Mouse (Mus musculus) megakaryocyte, adult 5-6 weeks (primary cell): ENCODE data around the gene Prss54. TPM values are rescaled to one million over a fixed set of nuclear protein-coding genes. Genes with fewer than 3 reads are reported as not detected.
A peak's percentile ranks its signal among the peaks of the same experiment; 100 is the strongest.
"Not testable (repeated sequence)": the region's sequence is repeated elsewhere in the genome, so short reads cannot be mapped to it uniquely, and the experiment has no call there.

Experiments
- ATAC-seq: 2 replicates; pipeline ENCODE4 v1.8.0; 2016; ENCODE audit warnings: mild to moderate bottlenecking, inconsistent platforms; ENCODE audit not compliant: poor library complexity, severe bottlenecking
- total RNA-seq, 2 experiments: library from RNA; stranded (forward) in 1 of 2; stranded (reverse) in 1 of 2; fragments of 153-499, 151-499 nt in 1 of 2; fragments of 221-1000, 200-1000 nt in 1 of 2; gene quantifications; 2 replicates each; pipeline versions ENCODE4 v1.2.3 to v1.2.4; 2015 to 2017

The Prss54 gene
- total RNA-seq (2015) (not detected in 2 replicates), total RNA-seq (2017) (not detected in 2 replicates)

GRCm38 (mm10) chr8:95576240-95576639 is at the start of gene Prss54:
Gene Prss54, minus strand, starts transcription at chr8:95576340.
- no peak for ATAC-seq

- no peak for ATAC-seq
Measured at GRCm38 (mm10) chr8:95624833-95625232, 48.7 kb upstream of the Prss54 start.

- ATAC-seq: no peak
Measured at GRCm38 (mm10) chr8:95620046-95620445, 43.9 kb upstream of the Prss54 start.

- ATAC-seq: no peak
Measured at GRCm38 (mm10) chr8:95616383-95616782, 40.2 kb upstream of the Prss54 start.

- no peak for ATAC-seq
Measured at GRCm38 (mm10) chr8:95611769-95612168, 35.6 kb upstream of the Prss54 start.

- no peak for ATAC-seq
Measured at GRCm38 (mm10) chr8:95610749-95611148, 34.6 kb upstream of the Prss54 start.

- ATAC-seq: no peak
Measured at GRCm38 (mm10) chr8:95609406-95609805, 33.3 kb upstream of the Prss54 start.

- no peak for ATAC-seq
Measured at GRCm38 (mm10) chr8:95607210-95607609, 31.1 kb upstream of the Prss54 start.

- not testable (repeated sequence) for ATAC-seq
Measured at GRCm38 (mm10) chr8:95606509-95606908, 30.4 kb upstream of the Prss54 start.

GRCm38 (mm10) chr8:95602168-95602567 is 26.0 kb upstream of the Prss54 start:
- ATAC-seq: no peak

- ATAC-seq: no peak
Measured at GRCm38 (mm10) chr8:95601306-95601705, 25.2 kb upstream of the Prss54 start.

GRCm38 (mm10) chr8:95599861-95600260 is 23.7 kb upstream of the Prss54 start:
- peak; percentile 27; the same call in 1 of the 2 replicates for ATAC-seq

GRCm38 (mm10) chr8:95596841-95597241 is 20.7 kb upstream of the Prss54 start:
- no peak for ATAC-seq

GRCm38 (mm10) chr8:95595131-95595530 is 19.0 kb upstream of the Prss54 start:
- no peak for ATAC-seq

GRCm38 (mm10) chr8:95593439-95594393 is 17.6 kb upstream of the Prss54 start:
- ATAC-seq: no peak

- ATAC-seq: no peak
Measured at GRCm38 (mm10) chr8:95592131-95592780, 16.1 kb upstream of the Prss54 start.

- no peak for ATAC-seq
Measured at GRCm38 (mm10) chr8:95590539-95590938, 14.4 kb upstream of the Prss54 start.

GRCm38 (mm10) chr8:95589282-95589681 is 13.1 kb upstream of the Prss54 start:
- no peak for ATAC-seq

- ATAC-seq: no peak
Measured at GRCm38 (mm10) chr8:95587339-95587738, 11.2 kb upstream of the Prss54 start.

GRCm38 (mm10) chr8:95573146-95573545 is 3.0 kb downstream of the Prss54 start:
- no peak for ATAC-seq

GRCm38 (mm10) chr8:95566809-95567208 is 9.3 kb downstream of the Prss54 start:
- no peak for ATAC-seq

GRCm38 (mm10) chr8:95566217-95566616 is 9.9 kb downstream of the Prss54 start:
- no peak for ATAC-seq
